Mouse (Mus musculus) naive thymus-derived CD4-positive, alpha-beta T cell, adult 2 months (primary cell): ENCODE measurements around the gene Gstp2.
"Not testable (repeated sequence)": the region's sequence is repeated elsewhere in the genome, so short reads cannot be mapped to it uniquely, and the experiment has no call there.

Experiments
- DNase-seq: peaks from one replicate; pipeline ENCODE4 v3.0.0-alpha.2; 2011; ENCODE audit warnings: low read depth

Gstp2 gene

DNA sequence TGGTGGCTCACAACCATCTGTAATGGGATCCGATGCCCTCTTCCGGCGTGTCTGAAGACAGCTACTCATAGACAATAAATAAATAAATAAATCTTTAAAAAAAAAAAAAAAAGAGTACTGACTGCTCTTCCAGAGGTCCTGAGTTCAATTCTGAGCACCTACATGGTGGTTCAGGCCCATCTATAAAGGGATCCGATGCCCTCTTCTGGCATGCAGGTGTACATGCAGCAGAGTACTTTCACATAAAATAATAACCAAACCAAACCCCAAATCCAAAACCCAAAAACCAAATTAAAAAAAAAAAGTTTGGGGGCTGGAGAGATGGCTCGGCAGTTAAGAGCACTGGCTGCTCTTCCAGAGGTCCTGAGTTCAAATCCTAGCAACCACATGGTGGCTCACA is 3.2 kb upstream of the Gstp2 start:
- DNase-seq = not testable (repeated sequence)

GRCm38 (mm10) chr19:4047859-4048258 is 2.0 kb upstream of the Gstp2 start:
- peak; percentile 93 for DNase-seq

DNA sequence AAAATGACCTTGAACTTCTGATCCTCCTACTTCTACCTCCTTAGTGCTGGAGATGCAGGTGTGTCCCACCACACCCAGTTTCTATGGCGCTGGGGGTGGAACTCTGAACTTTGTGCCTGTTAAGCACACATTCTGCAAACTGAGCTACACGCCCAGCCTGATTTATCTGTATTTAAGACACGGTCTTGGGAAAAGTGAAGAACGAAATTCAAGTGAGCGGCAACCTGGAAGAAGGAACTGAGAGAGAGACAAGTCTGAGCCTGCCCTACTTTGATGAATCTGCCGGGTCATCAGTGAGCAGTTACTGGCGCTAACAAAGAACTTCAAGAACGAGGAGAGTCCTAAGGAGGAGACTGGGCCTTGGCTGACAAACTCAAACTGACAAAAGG is 1.0 kb upstream of the Gstp2 start:
- no peak for DNase-seq

DNA sequence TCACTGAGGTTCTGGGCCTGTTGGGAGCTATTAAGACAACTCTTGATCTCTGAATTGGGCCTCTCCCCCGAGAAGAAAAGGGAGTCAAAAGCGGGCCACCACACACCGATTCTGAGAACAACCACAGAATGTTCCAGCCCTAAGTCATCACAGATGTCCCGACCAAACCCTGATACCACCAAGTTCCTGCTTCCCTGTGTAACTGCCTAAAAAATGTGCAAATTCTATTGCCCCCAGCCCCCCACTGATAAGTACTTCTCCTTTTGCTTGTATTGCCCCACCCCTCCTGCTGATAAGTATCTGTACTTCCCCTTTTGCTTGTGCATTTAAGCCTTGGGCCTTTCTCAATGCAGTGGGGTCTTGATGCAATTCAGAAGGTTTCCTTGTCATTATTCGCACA is 1.7 kb downstream of the Gstp2 start:
- not testable (repeated sequence) for DNase-seq

GRCm38 (mm10) chr19:4042124-4042523 is 3.7 kb downstream of the Gstp2 start:
- DNase-seq = no peak

DNA sequence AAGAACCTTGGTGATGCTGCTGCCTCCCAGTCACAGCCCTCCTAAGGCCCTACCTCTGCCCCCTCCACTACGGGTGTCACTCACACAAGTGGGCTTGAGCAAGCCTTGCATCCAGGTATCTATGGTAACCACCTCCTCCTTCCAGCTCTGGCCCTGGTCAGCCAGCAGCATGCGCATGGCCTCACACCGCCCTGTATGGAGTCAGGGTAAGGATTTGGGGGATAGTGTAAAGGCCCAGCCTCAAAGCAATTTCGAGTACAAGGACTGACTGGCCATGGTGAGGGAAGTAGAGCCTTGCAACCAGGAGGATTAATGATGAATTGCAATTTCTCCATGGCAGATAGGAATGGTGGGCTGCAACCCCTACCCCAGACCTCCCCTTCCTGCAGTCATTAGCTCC is 4.3 kb downstream of the Gstp2 start:
- DNase-seq = not testable (repeated sequence)

DNA sequence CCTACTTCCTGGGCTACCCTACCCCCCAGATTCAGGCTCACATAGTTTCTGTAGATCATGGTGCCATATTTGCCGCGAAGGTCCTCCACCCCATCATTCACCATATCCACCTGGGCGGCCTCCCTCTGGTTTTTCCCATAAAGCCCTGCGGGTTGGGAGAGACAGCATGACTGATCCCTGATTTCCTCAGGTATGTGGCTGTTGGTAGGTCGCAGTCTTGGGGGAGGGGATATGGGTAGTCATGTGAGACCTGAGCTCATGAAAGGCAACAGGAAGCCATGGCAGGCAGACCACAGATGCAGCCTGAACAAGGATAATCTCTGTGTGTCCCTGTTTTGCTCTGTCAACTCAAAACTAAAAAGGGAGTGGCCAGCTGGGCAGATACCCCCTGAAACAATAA is 4.9 kb downstream of the Gstp2 start:
- DNase-seq = not testable (repeated sequence)

- peak; percentile 90 for DNase-seq
Measured at GRCm38 (mm10) chr19:4037788-4038232, 8.0 kb downstream of the Gstp2 start, which contains the start of gene Gstp1. Gene Gstp1, minus strand, starts transcription at chr19:4037985.

GRCm38 (mm10) chr19:4037154-4037787 is 8.6 kb downstream of the Gstp2 start:
- not testable (repeated sequence) for DNase-seq

DNA sequence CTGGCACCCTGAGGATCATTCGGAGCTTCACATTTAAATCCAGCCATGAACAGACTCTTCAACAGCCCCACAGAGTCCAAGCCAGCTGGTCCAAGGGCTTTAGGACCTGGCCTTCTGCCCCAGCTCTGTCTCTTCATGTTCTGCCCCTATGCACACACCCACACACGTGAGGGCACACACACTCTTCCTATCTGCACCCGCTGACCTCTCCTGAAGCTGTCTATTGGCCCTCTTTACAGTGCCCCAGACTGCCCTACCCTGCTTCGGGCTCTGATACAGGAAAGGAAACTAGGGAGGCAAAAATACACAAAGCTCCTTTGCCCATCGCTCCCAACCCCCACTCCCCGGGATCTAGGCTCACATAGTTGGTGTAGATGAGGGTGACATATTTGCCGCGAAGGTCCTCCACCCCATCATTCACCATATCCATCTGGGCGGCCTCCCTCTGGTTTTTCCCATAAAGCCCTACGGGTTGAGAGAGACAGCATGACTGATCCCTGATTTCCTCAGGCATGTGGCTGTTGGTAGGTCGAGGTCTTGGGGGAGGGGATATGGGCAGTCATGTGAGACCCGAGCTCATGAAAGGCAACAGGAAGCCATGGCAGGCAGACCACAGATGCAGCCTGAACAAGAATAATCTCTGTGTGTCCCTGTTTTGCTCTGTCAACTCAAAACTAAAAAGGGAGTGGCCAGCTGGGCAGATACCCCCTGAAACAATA is 9.3 kb downstream of the Gstp2 start:
- DNase-seq = no peak

DNA sequence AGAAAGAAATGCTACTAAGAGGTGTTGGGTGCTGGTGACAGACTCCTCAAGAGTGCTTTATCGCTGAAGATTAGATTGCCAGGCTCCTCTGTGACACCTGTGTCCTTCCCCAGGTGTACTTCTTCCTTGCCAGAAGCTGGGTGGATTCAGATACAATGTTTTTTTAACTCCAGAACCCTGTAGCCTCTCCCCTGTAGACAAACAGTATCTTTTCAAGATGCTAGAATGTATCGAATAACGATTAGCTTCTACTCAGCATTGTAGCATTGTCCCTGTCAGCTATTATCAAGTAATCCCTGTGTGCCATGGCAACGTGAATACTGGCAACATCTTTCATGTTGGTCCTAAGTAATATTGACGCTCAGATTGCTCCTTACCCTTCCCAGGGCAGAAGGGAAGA is 12.1 kb downstream of the Gstp2 start:
- no peak for DNase-seq

GRCm38 (mm10) chr19:4033298-4033697 is 12.5 kb downstream of the Gstp2 start:
- no peak for DNase-seq

- no peak for DNase-seq
Measured at GRCm38 (mm10) chr19:4032668-4033067, 13.2 kb downstream of the Gstp2 start.

GRCm38 (mm10) chr19:4027576-4027975 is 18.2 kb downstream of the Gstp2 start:
- DNase-seq = no peak

- DNase-seq = no peak
Measured at GRCm38 (mm10) chr19:4023185-4023584, 22.6 kb downstream of the Gstp2 start.

DNA sequence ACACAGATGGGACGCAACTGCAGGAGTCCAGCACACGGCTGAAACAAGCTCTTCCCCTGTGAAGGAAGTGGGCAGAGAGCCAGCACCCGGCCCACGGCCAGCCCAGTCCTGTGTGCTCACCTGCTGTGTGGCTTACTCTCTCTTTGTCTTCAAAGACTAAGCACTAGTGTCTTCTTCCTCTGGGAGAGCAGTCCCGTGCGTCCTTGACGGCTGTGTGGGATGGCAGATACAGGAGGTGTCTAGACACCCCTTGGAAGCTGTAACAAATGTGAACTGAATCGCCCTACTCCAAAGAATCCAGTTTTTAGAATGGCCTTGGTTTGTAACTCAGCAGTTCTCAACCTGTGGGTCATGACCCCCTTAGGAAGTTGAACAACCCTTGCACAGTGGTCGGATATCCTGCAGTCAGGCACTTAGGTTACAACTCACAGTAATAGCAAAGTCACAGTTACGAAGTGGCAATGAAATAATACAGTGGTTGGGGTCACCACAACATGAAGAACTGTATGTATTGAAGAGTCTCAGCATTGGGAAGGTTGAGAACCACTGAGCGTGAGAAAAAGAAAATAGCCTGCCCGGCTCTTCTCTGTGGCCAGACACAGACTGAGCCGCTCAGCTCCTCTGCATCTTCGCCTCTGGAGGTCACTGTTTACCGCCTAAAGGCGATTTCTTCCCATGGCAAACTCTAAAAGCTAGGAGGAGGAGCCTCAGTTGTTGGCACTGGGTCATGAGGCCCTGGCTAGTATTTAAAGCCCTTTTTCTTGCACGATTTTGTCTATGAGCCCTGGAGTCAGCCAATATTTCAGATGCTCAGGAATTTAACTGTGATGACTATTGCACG is 26.9 kb downstream of the Gstp2 start:
- DNase-seq = peak; percentile 81

DNA sequence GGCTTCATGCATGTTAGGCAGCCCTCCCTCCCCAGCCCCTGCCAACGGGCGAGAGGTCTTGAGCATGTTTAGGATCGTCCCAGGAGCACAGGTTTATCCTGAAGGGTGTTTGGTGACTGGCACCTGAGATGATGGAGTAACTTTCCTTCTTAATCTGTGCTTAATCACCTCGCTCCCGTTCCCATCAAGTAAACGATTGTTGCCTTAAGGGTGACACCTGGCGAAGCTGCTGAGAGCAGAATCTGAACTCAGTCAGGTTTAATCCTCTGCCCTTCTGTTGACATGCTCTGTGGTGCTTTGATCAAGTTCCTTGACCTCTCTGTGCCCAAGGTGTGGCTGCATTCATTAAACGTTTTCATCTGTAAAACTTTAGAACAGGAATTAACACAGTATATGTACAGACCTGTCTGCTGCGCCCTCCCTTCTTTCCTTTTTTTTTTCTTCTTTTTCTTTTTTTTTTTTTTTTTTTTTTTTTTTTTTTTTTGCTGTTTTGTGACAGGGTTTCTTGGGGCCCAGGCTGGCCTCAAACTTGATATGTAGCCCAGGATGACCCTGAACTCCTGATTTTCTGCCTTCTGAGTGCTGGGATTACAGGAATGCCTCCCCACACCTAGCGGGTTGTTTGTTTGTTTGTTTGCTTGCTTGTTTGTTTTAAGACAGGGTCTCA is 27.8 kb downstream of the Gstp2 start:
- DNase-seq = no peak

DNA sequence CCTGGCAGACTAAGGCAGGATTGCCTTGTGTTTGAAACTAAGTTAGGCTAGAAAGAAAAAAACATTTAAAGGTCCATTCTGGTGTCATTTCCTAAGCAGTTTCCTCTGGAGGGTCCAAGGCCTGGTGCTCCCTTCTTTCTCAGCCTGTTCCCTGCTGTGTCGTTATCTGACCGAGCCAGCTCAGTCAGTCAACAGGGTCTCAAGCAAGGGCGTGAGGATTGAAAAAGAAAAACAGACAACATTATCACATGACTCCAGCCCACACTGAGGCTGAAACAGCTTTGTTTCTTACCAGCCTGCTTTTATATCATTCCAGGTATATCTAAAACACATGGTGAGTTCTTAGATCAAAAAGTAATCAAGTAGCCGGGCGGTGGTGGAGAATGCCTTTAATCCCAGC is 30.2 kb downstream of the Gstp2 start:
- no peak for DNase-seq

- no peak for DNase-seq
Measured at GRCm38 (mm10) chr19:4014802-4015201, 31.0 kb downstream of the Gstp2 start.

DNA sequence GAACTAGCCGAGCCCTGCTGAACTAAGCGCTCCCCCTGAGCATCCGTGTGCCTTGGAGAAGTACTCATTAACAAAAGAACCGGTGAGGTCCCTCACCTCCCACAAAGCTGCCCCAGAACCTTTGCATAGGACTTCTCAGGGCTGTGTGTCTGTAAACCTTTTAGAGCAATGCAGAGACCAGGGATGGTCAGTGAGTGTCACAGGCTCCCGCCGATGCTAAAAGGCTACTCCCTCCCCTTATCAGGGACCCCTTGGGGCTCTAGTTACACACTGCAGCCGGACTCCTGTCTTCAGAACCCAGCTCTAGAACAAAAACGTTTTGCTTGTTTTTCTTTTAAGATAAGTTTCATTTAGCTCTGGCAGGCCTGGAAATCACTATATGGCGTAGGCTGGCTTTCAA is 32.8 kb downstream of the Gstp2 start:
- no peak for DNase-seq

DNA sequence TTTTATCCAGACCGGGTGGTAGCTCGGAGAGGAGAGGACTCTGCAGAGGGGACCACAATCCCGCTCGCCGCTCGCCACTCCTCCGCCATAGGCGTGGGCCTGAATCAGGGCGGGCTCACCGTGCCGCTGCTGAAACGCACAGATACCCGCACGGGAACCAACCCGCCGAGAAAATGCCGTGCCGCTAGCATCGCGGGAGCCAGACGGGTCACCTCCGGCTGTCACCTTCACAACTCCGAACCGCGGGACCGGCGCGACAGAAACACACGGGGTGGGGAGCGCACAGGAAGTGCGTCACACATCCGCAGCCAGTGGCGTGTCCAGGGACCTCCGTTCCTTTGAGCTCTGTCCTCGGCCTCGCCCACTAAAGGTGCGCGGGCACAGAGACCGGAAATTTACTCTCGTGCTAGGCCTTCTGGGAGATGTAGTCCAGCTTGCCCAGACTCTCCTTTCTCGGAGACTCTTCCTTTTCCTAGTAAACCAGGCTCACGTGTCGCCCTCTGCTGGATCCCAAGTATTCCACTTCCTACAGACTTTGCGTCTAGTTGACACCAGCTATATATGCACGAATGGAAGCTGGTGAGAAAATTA is 33.3 kb downstream of the Gstp2 start, which contains the start of gene Ndufv1:
Gene Ndufv1, minus strand, starts transcription at position 375 of the 591 bp plus-strand sequence.
- peak; percentile 96 for DNase-seq

- DNase-seq = no peak
Measured at GRCm38 (mm10) chr19:4011086-4011485, 34.7 kb downstream of the Gstp2 start.
